Mouse (Mus musculus): ENCODE data around the gene Prr15l.

Prr15l gene

GRCm38 (mm10) chr11:96978401-96979246 is 50.7 kb downstream of the Prr15l start:
- no peak for DNase-seq

GRCm38 (mm10) chr11:96979329-96979728 is 51.4 kb downstream of the Prr15l start:
- no peak for DNase-seq

DNA sequence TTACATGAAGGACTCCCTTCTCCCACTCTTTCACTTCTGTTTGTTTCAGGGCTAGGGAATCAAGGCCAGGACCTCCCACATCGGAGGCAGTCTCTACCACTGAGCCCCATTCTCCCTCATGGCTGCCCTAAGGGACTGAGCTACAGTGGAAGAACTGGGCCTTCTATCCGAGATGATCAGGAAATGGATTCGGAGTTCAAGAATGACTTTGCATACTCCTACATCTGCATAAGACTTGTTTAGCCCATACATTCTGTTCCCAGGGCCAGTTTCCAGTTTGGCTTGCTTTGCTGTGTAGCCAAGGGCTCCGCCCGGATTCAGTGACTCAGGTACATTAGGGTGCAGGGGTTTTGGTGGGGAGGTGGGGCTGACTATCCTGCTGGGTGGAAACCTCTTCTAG is 52.1 kb downstream of the Prr15l start:
- no peak for DNase-seq

- no peak for DNase-seq
Observed at GRCm38 (mm10) chr11:96981461-96981860, 53.6 kb downstream of the Prr15l start.

GRCm38 (mm10) chr11:96982355-96982754 is 54.5 kb downstream of the Prr15l start:
- peak; percentile 87 to 89 for DNase-seq

DNA sequence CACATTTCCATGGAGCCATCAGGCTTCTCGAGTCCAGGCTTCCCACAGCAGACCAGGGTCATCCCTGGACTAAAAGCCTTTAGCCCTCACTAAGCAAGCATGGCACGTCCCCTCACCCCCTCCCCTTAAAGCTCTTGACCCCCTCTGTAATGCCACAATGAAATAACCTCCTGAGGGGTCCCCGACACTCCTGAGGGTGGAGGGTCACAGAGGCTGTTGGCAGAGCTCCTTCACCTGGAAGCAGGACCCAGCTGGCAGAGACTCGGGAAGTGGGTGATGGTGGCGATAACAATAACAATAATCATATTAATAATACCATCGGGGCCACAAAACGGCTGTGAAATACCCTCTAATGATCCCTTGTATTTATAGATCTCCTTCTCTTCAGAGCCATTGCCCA is 55.0 kb downstream of the Prr15l start, which contains the start of gene Sp2:
Gene Sp2 (minus strand): TSS at position 101 of the 400 bp plus-strand sequence.
- DNase-seq = no peak

GRCm38 (mm10) chr11:96984903-96985302 is 57.0 kb downstream of the Prr15l start:
- DNase-seq = no peak

DNA sequence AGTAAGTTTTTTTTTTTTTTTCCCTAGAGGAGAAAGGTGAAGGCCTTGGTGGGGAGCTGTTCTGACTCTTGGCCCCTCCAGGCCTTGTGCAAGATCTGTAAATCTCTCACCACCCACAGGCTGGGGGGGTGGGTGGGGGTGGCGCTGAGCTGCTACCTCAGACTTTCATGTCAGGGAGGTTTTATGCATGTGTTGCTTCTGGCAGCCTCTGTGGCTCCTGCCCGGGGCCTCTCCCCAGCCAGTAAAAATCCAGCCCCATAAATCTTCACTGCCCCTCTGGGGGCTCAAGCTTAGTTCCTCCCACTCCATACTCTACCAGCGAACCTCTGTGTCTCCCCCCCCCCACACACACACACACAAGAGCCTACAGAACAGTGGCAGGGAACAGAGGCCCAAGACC is 58.6 kb downstream of the Prr15l start:
- DNase-seq = no peak
